Mouse (Mus musculus) ES-Bruce4 (cell line): ENCODE results near the gene Plk3.
"Not testable (repeated sequence)": the region's sequence is repeated elsewhere in the genome, so short reads cannot be mapped to it uniquely, and the experiment has no call there.

Source experiments
- CTCF ChIP-seq: IDR thresholded peaks from one replicate; pipeline ENCODE4 v1.8.1; 2011; ENCODE audit warnings: low read depth, low read length
- EP300 ChIP-seq: IDR thresholded peaks from 2 replicates; pipeline ENCODE4 v1.6.1; 2011; ENCODE audit warnings: low read depth, low read length; ENCODE audit not compliant: insufficient read depth
- POLR2A ChIP-seq: IDR thresholded peaks from one replicate; pipeline ENCODE4 v1.8.1; 2011; ENCODE audit warnings: low read length; ENCODE audit not compliant: insufficient read depth

- not testable (repeated sequence) for TF ChIP-seq CTCF, POLR2A, EP300
Measured at GRCm38 (mm10) chr4:117182759-117183096, 49.0 kb upstream of the Plk3 start.
